Mouse (Mus musculus) brain, embryonic 14.5 days (tissue): ENCODE data around the gene Cadps2. TPM values are rescaled to one million over a fixed set of nuclear protein-coding genes. Genes with fewer than 3 reads are reported as not detected.

Source experiments
- DNase-seq: peaks from one replicate; pipeline ENCODE4 v3.0.0-alpha.2; 2011; ENCODE audit warnings: low read depth
- CTCF ChIP-seq: fragments of 200-500 bp; IDR thresholded peaks from 2 replicates; pipeline ENCODE4 v1.5.1; 2012; ENCODE audit warnings: inconsistent platforms, mild to moderate bottlenecking, moderate library complexity, borderline replicate concordance; ENCODE audit not compliant: insufficient read depth, insufficient read length; ENCODE audit errors: extremely low read depth
- POLR2A ChIP-seq: fragments of 200-500 bp; IDR thresholded peaks from 2 replicates; pipeline ENCODE4 v1.6.1; 2012; ENCODE audit warnings: mild to moderate bottlenecking, inconsistent platforms, borderline replicate concordance; ENCODE audit not compliant: poor library complexity, insufficient read depth, insufficient read length, severe bottlenecking; ENCODE audit errors: extremely low read depth
- polyA plus RNA-seq: library from polyadenylated mRNA; depleted of rRNA; stranded (reverse); fragments of >200 nt; gene quantifications from 2 replicates; pipeline ENCODE4 v1.2.3, GENCODE M21; 2012; rRNA removed

The Cadps2 gene
- polyA plus RNA-seq, 1 experiment, result 7.7 TPM

- TF ChIP-seq POLR2A (no peak), CTCF (no peak)
- peak; percentile 38 for DNase-seq
These were observed 594.1 kb downstream of the Cadps2 start for GRCm38 (mm10) chr6:23245121-23245520.

- DNase-seq, result peak; percentile 97
- TF ChIP-seq CTCF (no peak), POLR2A (no peak)
These were observed 595.1 kb downstream of the Cadps2 start for GRCm38 (mm10) chr6:23243821-23244760.

Other genes starting within 250 kb of the Cadps2 start
- gene Rnf133, start 189.1 kb downstream of the Cadps2 start, polyA plus RNA-seq, result not detected in 2 replicates
- 0.12 TPM in 1 of 2 replicates, not detected in the other for gene Rnf148, start 184.3 kb downstream of the Cadps2 start, polyA plus RNA-seq
- gene Tas2r118, start 130.6 kb upstream of the Cadps2 start, polyA plus RNA-seq, result not detected in 2 replicates